Mouse (Mus musculus) cerebellum, adult 9-10 months (tissue): ENCODE measurements around the gene Btbd17.
A peak's percentile ranks its signal among the peaks of the same experiment; 100 is the strongest.

Experiments used
- DNase-seq: peaks from one replicate; pipeline ENCODE4 v3.0.0; 2022

The Btbd17 gene

GRCm38 (mm10) chr11:114764820-114765818, 30.6 kb downstream of the Btbd17 start, which contains the start of gene Kif19a:
Gene Kif19a (plus strand): TSS chr11:114765388.
- DNase-seq = no peak

- no peak for DNase-seq
Observed at GRCm38 (mm10) chr11:114747564-114748138, 48.1 kb downstream of the Btbd17 start.

- DNase-seq = peak; percentile 95
Observed at GRCm38 (mm10) chr11:114745134-114745533, 50.6 kb downstream of the Btbd17 start.

GRCm38 (mm10) chr11:114741451-114741850, 54.3 kb downstream of the Btbd17 start:
- no peak for DNase-seq
